Mouse (Mus musculus) ovary, postnatal 14 days (tissue): ENCODE data around the gene Dmbt1.
"Not testable (repeated sequence)": the region's sequence is repeated elsewhere in the genome, so short reads cannot be mapped to it uniquely, and the experiment has no call there.

Experiments used
- DNase-seq: peaks from one replicate; pipeline ENCODE4 v3.0.0; 2022; ENCODE audit warnings: low spot score

Dmbt1 gene

GRCm38 (mm10) chr7:131031755-131032154, at the start of gene Dmbt1:
Gene Dmbt1 (plus strand): TSS chr7:131032053.
- DNase-seq: no peak

- no peak for DNase-seq
These were observed 49.5 kb upstream of the Dmbt1 start for GRCm38 (mm10) chr7:130982371-130982770.

- DNase-seq: no peak
These were observed 49.0 kb upstream of the Dmbt1 start for GRCm38 (mm10) chr7:130982881-130983280.

GRCm38 (mm10) chr7:130984294-130984693, 47.6 kb upstream of the Dmbt1 start:
- no peak for DNase-seq

GRCm38 (mm10) chr7:130985193-130985592, 46.7 kb upstream of the Dmbt1 start:
- no peak for DNase-seq

- no peak for DNase-seq
These were observed 46.1 kb upstream of the Dmbt1 start for GRCm38 (mm10) chr7:130985716-130986115.

- no peak for DNase-seq
These were observed 43.7 kb upstream of the Dmbt1 start for GRCm38 (mm10) chr7:130988146-130988545.

- DNase-seq: no peak
These were observed 42.5 kb upstream of the Dmbt1 start for GRCm38 (mm10) chr7:130989371-130989770.

- no peak for DNase-seq
These were observed 40.6 kb upstream of the Dmbt1 start for GRCm38 (mm10) chr7:130991174-130991789.

- DNase-seq: no peak
These were observed 37.9 kb upstream of the Dmbt1 start for GRCm38 (mm10) chr7:130993907-130994306.

GRCm38 (mm10) chr7:131001976-131002726, 29.7 kb upstream of the Dmbt1 start:
- DNase-seq: no peak

GRCm38 (mm10) chr7:131004071-131004470, 27.8 kb upstream of the Dmbt1 start:
- no peak for DNase-seq

GRCm38 (mm10) chr7:131007221-131007620, 24.6 kb upstream of the Dmbt1 start:
- DNase-seq: no peak

GRCm38 (mm10) chr7:131009178-131009577, 22.7 kb upstream of the Dmbt1 start:
- no peak for DNase-seq

- no peak for DNase-seq
These were observed 20.0 kb upstream of the Dmbt1 start for GRCm38 (mm10) chr7:131011901-131012300.

- DNase-seq: no peak
These were observed 12.7 kb upstream of the Dmbt1 start for GRCm38 (mm10) chr7:131019181-131019580.

- DNase-seq: no peak
These were observed 7.0 kb upstream of the Dmbt1 start for GRCm38 (mm10) chr7:131024807-131025206.

GRCm38 (mm10) chr7:131027557-131027956, 4.3 kb upstream of the Dmbt1 start:
- DNase-seq: no peak

- no peak for DNase-seq
These were observed 4.5 kb downstream of the Dmbt1 start for GRCm38 (mm10) chr7:131036396-131036795.

- DNase-seq: no peak
These were observed 5.2 kb downstream of the Dmbt1 start for GRCm38 (mm10) chr7:131037083-131037482.

- DNase-seq: not testable (repeated sequence)
These were observed 8.9 kb downstream of the Dmbt1 start for GRCm38 (mm10) chr7:131040760-131041159.

GRCm38 (mm10) chr7:131042657-131043056, 10.8 kb downstream of the Dmbt1 start:
- no peak for DNase-seq

GRCm38 (mm10) chr7:131045258-131045835, 13.5 kb downstream of the Dmbt1 start:
- DNase-seq: peak; percentile 10
